Mouse (Mus musculus) 3T3-L1 (cell line): ENCODE measurements around the gene Mtmr14.

Source experiments
- DNase-seq: peaks from one replicate; pipeline ENCODE4 v3.0.0-alpha.2; 2015; ENCODE audit warnings: low read depth, low spot score

The Mtmr14 gene

GRCm38 (mm10) chr6:113330547-113330946 is 92.9 kb downstream of the Mtmr14 start:
- DNase-seq: peak; percentile 45
